Mouse (Mus musculus): ENCODE results near the gene Bach2.
A peak's percentile ranks its signal among the peaks of the same experiment; 100 is the strongest.

Gene Bach2

GRCm38 (mm10) chr4:32363488-32363984 is 124.9 kb downstream of the Bach2 start:
- no peak for DNase-seq

GRCm38 (mm10) chr4:32365144-32365907 is 126.7 kb downstream of the Bach2 start:
- DNase-seq = no peak

GRCm38 (mm10) chr4:32366176-32366575 is 127.6 kb downstream of the Bach2 start:
- no peak for DNase-seq

GRCm38 (mm10) chr4:32368345-32368744 is 129.7 kb downstream of the Bach2 start:
- DNase-seq = no peak

GRCm38 (mm10) chr4:32373085-32373484 is 134.5 kb downstream of the Bach2 start:
- no peak for DNase-seq

GRCm38 (mm10) chr4:32373527-32373926 is 134.9 kb downstream of the Bach2 start:
- DNase-seq = no peak

- no peak for DNase-seq
These were observed 136.4 kb downstream of the Bach2 start for GRCm38 (mm10) chr4:32374751-32375582.

- DNase-seq = no peak
These were observed 137.3 kb downstream of the Bach2 start for GRCm38 (mm10) chr4:32375721-32376526.

- DNase-seq = no peak
These were observed 137.9 kb downstream of the Bach2 start for GRCm38 (mm10) chr4:32376527-32376948.

GRCm38 (mm10) chr4:32379140-32379539 is 140.5 kb downstream of the Bach2 start:
- DNase-seq = no peak

- DNase-seq = no peak
These were observed 143.2 kb downstream of the Bach2 start for GRCm38 (mm10) chr4:32381666-32382381.

- DNase-seq = no peak
These were observed 146.5 kb downstream of the Bach2 start for GRCm38 (mm10) chr4:32385121-32385520.

- no peak for DNase-seq
These were observed 147.0 kb downstream of the Bach2 start for GRCm38 (mm10) chr4:32385623-32386022.

- DNase-seq = no peak
These were observed 147.7 kb downstream of the Bach2 start for GRCm38 (mm10) chr4:32386346-32386745.

GRCm38 (mm10) chr4:32386931-32387330 is 148.3 kb downstream of the Bach2 start:
- no peak for DNase-seq

GRCm38 (mm10) chr4:32387479-32388240 is 149.1 kb downstream of the Bach2 start:
- DNase-seq = peak; percentile 49 to 58

GRCm38 (mm10) chr4:32388564-32388963 is 150.0 kb downstream of the Bach2 start:
- DNase-seq = no peak

GRCm38 (mm10) chr4:32389107-32389800 is 150.7 kb downstream of the Bach2 start:
- DNase-seq = no peak

GRCm38 (mm10) chr4:32391260-32391659 is 152.7 kb downstream of the Bach2 start:
- no peak for DNase-seq

- DNase-seq = no peak
These were observed 154.6 kb downstream of the Bach2 start for GRCm38 (mm10) chr4:32393226-32393625.

- no peak for DNase-seq
These were observed 155.3 kb downstream of the Bach2 start for GRCm38 (mm10) chr4:32393951-32394350.
